Mouse (Mus musculus): ENCODE data around the gene Pnpla3. TPM values are rescaled to one million over a fixed set of nuclear protein-coding genes. Genes with fewer than 3 reads are reported as not detected.

Gene Pnpla3
- total and polyA plus RNA-seq, 3 experiments: 46.4 to 178 (median 65.3) TPM

GRCm38 (mm10) chr15:84178733-84179132 is 11.1 kb downstream of the Pnpla3 start:
- no peak for DNase-seq

GRCm38 (mm10) chr15:84182000-84182399 is 14.4 kb downstream of the Pnpla3 start:
- no peak for DNase-seq

- peak; percentile 29 for DNase-seq
These were observed 16.3 kb downstream of the Pnpla3 start for GRCm38 (mm10) chr15:84183967-84184366.

- no peak for DNase-seq
These were observed 18.6 kb downstream of the Pnpla3 start for GRCm38 (mm10) chr15:84186196-84186595.

GRCm38 (mm10) chr15:84188887-84189530 is 21.4 kb downstream of the Pnpla3 start:
- DNase-seq: no peak

- DNase-seq: no peak
These were observed 22.2 kb downstream of the Pnpla3 start for GRCm38 (mm10) chr15:84189881-84190280.

- no peak for DNase-seq
These were observed 24.1 kb downstream of the Pnpla3 start for GRCm38 (mm10) chr15:84191724-84192057.

- peak; percentile 94 for DNase-seq
These were observed 24.6 kb downstream of the Pnpla3 start, which contains the start of gene Samm50 for GRCm38 (mm10) chr15:84192058-84192791. TSS of gene Samm50 (plus strand) at chr15:84192241.

- peak; percentile 46 for DNase-seq
These were observed 29.0 kb downstream of the Pnpla3 start for GRCm38 (mm10) chr15:84196486-84197165.

GRCm38 (mm10) chr15:84207327-84207726 is 39.7 kb downstream of the Pnpla3 start:
- DNase-seq: no peak

- no peak for DNase-seq
These were observed 42.1 kb downstream of the Pnpla3 start for GRCm38 (mm10) chr15:84209517-84210412.

GRCm38 (mm10) chr15:84210461-84210860 is 42.8 kb downstream of the Pnpla3 start:
- DNase-seq: no peak

GRCm38 (mm10) chr15:84210941-84211340 is 43.3 kb downstream of the Pnpla3 start:
- DNase-seq: no peak

GRCm38 (mm10) chr15:84211564-84211963 is 43.9 kb downstream of the Pnpla3 start:
- no peak for DNase-seq

- DNase-seq: peak; percentile 83
These were observed 44.6 kb downstream of the Pnpla3 start for GRCm38 (mm10) chr15:84212031-84212755.

GRCm38 (mm10) chr15:84212756-84213105 is 45.1 kb downstream of the Pnpla3 start:
- DNase-seq: peak; percentile 76

GRCm38 (mm10) chr15:84213162-84213739 is 45.6 kb downstream of the Pnpla3 start:
- DNase-seq: no peak

GRCm38 (mm10) chr15:84214476-84214875 is 46.8 kb downstream of the Pnpla3 start:
- DNase-seq: no peak

GRCm38 (mm10) chr15:84215273-84215672 is 47.6 kb downstream of the Pnpla3 start:
- no peak for DNase-seq

GRCm38 (mm10) chr15:84216026-84216425 is 48.4 kb downstream of the Pnpla3 start:
- DNase-seq: no peak
